Mouse (Mus musculus) lung, postnatal 0 days (tissue): ENCODE data around the gene Gpr171.

Source experiments
- CTCF ChIP-seq: IDR thresholded peaks from 2 replicates; pipeline ENCODE4 v1.5.1; 2016; ENCODE audit warnings: antibody characterized with exemption, mild to moderate bottlenecking
- EP300 ChIP-seq: IDR thresholded peaks from 2 replicates; pipeline ENCODE4 v1.6.1; 2016; ENCODE audit warnings: antibody characterized with exemption, mild to moderate bottlenecking, control low read depth

DNA sequence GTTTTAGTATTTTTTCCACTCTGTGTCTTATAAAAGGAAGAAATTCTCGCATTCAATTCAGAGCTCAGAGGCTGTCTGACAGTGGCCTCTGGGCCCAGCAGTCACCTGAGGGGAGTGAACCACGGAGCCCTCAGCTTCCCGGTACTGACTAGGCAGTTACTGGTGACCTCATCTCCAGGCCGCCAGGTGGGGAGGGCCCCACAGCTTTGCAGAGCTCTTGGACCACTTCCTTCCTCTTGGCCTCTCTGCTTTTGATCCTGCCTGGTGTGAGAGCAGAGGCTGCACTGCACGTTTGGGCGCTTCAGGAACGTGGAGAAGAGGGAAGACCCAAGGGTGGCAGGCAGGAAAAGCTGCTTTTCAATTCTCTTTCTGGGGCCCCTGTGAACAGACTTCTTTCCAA lies 20.7 kb downstream of the Gpr171 start:
- no peak for TF ChIP-seq EP300
- TF ChIP-seq CTCF = no peak
